Mouse (Mus musculus) liver, embryonic 13.5 days (tissue): ENCODE results near the gene Abca7. TPM values are rescaled to one million over a fixed set of nuclear protein-coding genes. Genes with fewer than 3 reads are reported as not detected.
A peak's percentile ranks its signal among the peaks of the same experiment; 100 is the strongest.

Source experiments
- ATAC-seq: fragments of 200-750 bp; cut with Nextera tagmentation; 2 replicates; pipeline ENCODE4 v1.8.0; 2017; ENCODE audit warnings: low read depth, mild to moderate bottlenecking, moderate number of reproducible peaks, moderate library complexity
- DNase-seq: peaks from one replicate; pipeline ENCODE4 v3.0.0; 2022
- H3K27ac ChIP-seq: fragments of 300-500 bp; sonication (generic); 2 replicates; pipeline ENCODE4 v1.5.1; 2015; ENCODE audit warnings: moderate library complexity, mild to moderate bottlenecking, inconsistent platforms
- H3K27me3 ChIP-seq: fragments of 300-500 bp; sonication (generic); 2 replicates; pipeline ENCODE4 v1.6.1; 2015; ENCODE audit warnings: mild to moderate bottlenecking, inconsistent platforms
- H3K36me3 ChIP-seq: fragments of 300-500 bp; sonication (generic); 2 replicates; pipeline ENCODE4 v1.6.1; 2015; ENCODE audit warnings: mild to moderate bottlenecking, inconsistent platforms
- H3K4me1 ChIP-seq: fragments of 300-500 bp; sonication (generic); replicated peaks from 2 replicates; pipeline ENCODE4 v1.6.1; 2015; ENCODE audit warnings: inconsistent platforms
- H3K4me2 ChIP-seq: fragments of 300-500 bp; sonication (generic); 2 replicates; pipeline ENCODE4 v1.6.1; 2015; ENCODE audit warnings: inconsistent platforms, mild to moderate bottlenecking, moderate library complexity
- H3K4me3 ChIP-seq: fragments of 300-500 bp; sonication (generic); replicated peaks from 2 replicates; pipeline ENCODE4 v1.5.1; 2015; ENCODE audit warnings: mild to moderate bottlenecking, inconsistent platforms
- H3K9ac ChIP-seq: fragments of 300-500 bp; sonication (generic); 2 replicates; pipeline ENCODE4 v1.6.1; 2015; ENCODE audit warnings: mild to moderate bottlenecking, inconsistent platforms
- H3K9me3 ChIP-seq: fragments of 300-500 bp; sonication (generic); replicated peaks from 2 replicates; pipeline ENCODE4 v1.6.1; 2016; ENCODE audit warnings: inconsistent platforms
- WGBS: fragments of 180-500 bp; shearing (Covaris S2); methylation state at CpG from one replicate; pipeline ENCODE4 v1.1.7; 2015; ENCODE audit not compliant: insufficient replicate concordance; 5-methylcytosine and 5-hydroxymethylcytosine counted together
- polyA plus RNA-seq: library from polyadenylated mRNA; unstranded; fragments of >200 nt; fragmentation: Nextera tagmentation; extraction: Ambion mirVana; gene quantifications from 2 replicates; pipeline ENCODE4 v1.2.1, GENCODE M21; 2015

The Abca7 gene
- polyA plus RNA-seq, 1 experiment from 2014 or later: 6.3 TPM

DNA sequence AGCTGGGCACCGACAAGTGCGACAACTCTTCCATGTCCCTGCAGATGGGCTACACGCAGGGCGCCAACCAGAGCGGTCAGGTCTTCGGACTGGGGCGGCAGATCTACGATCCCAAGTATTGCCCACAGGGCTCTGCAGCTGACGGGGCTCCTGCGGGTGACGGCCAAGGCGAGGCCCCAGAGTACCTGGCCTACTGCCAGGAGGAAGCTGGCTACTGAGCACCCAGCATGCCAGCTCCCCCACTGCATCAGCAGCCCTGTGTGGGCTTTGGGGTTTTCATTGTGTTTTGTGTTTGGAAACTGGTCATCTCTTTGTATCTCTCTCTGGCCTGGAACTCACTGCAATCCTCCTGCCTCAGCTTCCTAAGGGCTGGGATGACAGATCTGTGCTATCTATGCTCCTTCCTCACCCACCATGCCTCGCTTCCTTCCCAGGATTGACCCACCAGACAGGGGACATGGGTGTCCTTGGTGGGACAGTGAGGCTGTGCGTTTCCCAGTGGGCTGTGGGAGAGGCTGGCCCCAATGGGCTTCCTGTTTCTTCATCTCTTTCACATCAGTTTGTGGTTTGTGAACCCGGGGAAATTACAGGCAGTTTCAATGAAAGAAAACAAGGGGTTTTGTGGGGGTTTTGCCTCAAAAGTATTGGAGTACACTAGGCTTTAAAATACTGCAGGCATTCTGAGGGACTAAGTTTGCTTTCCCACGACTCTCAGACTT lies 1.7 kb upstream of the Abca7 start:
- Histone ChIP-seq H3K27ac (peak overlapping the region; percentile 60), H3K4me3 (no peak overlapping the region), H3K9me3 (peaks cover 8% of the 10 kb centered on the region; the same call in 1 of the 2 replicates), H3K36me3 (peaks cover 49% of the 10 kb centered on the region), H3K27me3 (peaks cover 10% of the 10 kb centered on the region), H3K9ac (0 out of 2 replicates have a peak overlapping the region, but pooled peaks have one; percentile 20), H3K4me2 (no peak overlapping the region), H3K4me1 (peaks cover 63% of the 10 kb centered on the region)
- WGBS: 64% methylated on average over 16 of the region's 16 CpGs
- DNase-seq (no peak), ATAC-seq (no peak)

DNA sequence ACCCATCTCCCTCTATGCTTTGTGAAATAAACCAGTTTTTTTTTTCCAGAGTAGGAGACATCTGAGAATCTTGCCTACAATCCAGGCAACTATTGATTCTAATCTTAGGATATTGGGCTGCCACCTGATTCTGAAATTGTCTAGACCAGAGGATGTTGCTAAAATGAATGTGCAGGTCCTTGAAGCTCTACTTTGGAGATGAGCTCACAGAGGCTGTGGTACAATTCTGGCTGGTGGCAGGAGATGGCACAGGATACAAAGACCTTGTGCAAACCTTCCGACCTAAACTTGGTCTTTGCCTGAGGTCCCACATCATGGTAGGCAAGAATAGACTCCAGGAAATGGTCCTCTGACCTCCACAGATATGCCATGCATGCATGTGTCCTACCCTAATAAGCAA lies 658 bp upstream of the Abca7 start:
- WGBS: 34% methylated on average over 1 of the region's 1 CpGs
- no peak for ATAC-seq
- Histone ChIP-seq H3K27ac (peak overlapping the region; percentile 60), H3K9ac (no peak overlapping the region), H3K36me3 (peaks cover 60% of the 10 kb centered on the region), H3K4me1 (peaks cover 67% of the 10 kb centered on the region), H3K4me2 (peak overlapping the region; percentile 15; the same call in 1 of the 2 replicates), H3K27me3 (0 out of 2 replicates have a peak, but pooled peaks cover 3% of the 10 kb centered on the region), H3K4me3 (0 out of 2 replicates have a peak overlapping the region, but pooled peaks have one; percentile 72), H3K9me3 (peaks cover 8% of the 10 kb centered on the region; the same call in 1 of the 2 replicates)
- no peak for DNase-seq

DNA sequence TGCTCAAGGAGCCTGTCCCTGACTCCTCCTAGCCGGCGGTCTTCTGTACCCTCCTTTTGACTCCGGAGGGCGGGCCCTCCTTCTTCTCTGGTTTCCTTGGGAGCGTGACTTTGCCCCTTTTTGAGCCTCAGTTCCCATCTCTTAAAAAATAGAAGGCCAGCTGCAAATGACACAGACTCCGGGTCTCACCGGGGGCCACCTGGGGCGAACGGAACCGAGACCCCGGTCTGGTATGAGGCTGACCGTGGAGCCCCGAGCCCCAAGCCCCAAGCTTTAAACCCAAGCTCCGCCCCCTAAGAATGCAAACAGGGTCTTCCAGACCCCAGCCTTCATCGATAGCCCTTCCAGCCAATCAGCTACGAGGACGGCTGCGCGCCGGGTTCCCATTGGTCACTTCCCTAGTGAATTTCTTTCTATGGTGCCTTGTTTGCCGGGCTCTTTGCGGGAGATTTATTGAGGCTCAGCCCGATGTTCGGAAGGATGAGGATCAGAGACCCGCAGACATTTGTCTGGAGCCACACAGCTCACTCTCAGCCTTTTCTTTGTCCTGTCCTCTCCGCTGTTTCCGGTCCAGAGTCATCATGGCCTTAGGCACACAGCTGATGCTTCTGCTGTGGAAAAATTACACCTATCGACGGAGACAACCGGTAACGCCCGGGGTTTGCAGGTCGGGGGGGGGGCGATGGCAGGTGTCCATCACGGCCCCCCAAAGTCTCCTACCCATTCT lies 903 bp downstream of the Abca7 start:
- DNase-seq (peak; percentile 83), ATAC-seq (peak; percentile 77)
- Histone ChIP-seq H3K36me3 (peaks cover 61% of the 10 kb centered on the region), H3K4me2 (peak overlapping the region; percentile 85), H3K9me3 (peaks cover under 1% of the 10 kb centered on the region; the same call in 1 of the 2 replicates), H3K9ac (peak overlapping the region; percentile 84), H3K4me3 (peak overlapping the region; percentile 72), H3K27me3 (peaks cover 5% of the 10 kb centered on the region; the same call in 1 of the 2 replicates), H3K4me1 (peaks cover 76% of the 10 kb centered on the region), H3K27ac (peak overlapping the region; percentile 95)
- under 1% methylated on average over 35 of the region's 35 CpGs for WGBS

DNA sequence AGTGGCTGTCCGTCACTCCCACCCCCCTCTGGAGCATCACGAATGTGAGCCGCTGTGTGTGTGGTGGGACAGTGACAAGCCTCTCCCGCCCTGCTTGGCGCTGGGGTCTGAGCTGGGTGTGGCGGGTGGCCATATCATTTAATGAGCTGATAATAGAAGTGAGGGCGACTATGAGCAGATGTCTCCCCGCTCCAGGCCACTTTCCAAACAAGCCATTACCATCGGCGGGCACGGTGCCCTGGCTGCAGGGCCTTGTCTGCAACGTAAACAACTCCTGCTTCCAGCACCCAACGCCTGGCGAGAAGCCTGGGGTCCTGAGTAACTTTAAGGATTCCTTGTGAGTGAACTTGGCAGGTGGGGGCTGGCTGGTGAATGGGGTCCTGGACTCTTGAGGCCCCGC lies 1.5 kb downstream of the Abca7 start:
- H3K9ac ChIP-seq: peak overlapping the region; percentile 84
- WGBS: 17% methylated on average over 15 of the region's 15 CpGs
- H3K4me1 ChIP-seq: peaks cover 83% of the 10 kb centered on the region
- no peaks in the 10 kb centered on the region for H3K9me3 ChIP-seq
- peaks cover 61% of the 10 kb centered on the region for H3K36me3 ChIP-seq
- peak overlapping the region; percentile 95 for H3K27ac ChIP-seq
- ATAC-seq (peak; percentile 30), DNase-seq (no peak)
- peaks cover 6% of the 10 kb centered on the region; the same call in 1 of the 2 replicates for H3K27me3 ChIP-seq
- peak overlapping the region; percentile 72 for H3K4me3 ChIP-seq
- peak overlapping the region; percentile 85 for H3K4me2 ChIP-seq

DNA sequence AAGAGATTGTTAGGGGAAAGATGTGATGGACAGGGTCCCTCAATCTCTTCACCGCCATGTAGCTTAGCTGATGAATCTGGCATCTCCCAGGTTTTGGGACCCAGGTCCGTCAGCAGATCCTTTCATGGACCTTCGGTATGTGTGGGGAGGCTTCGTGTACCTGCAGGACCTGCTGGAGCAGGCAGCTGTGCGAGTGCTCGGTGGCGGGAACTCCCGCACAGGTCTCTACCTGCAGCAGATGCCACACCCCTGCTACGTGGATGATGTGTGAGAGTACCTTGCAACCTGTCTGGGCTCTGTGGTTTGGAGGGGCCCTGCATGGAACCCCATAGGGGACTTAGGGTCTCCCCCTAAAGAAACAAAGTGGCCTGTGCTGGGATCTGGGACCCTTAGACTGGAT lies 5.7 kb downstream of the Abca7 start:
- ATAC-seq: no peak
- Histone ChIP-seq H3K27ac (no peak overlapping the region), H3K4me1 (peaks cover 74% of the 10 kb centered on the region), H3K9me3 (no peaks in the 10 kb centered on the region), H3K9ac (no peak overlapping the region), H3K36me3 (peaks cover 73% of the 10 kb centered on the region), H3K4me2 (no peak overlapping the region), H3K27me3 (peaks cover 9% of the 10 kb centered on the region; the same call in 1 of the 2 replicates), H3K4me3 (no peak overlapping the region)
- WGBS: 85% methylated on average over 9 of the region's 9 CpGs
- no peak for DNase-seq

DNA sequence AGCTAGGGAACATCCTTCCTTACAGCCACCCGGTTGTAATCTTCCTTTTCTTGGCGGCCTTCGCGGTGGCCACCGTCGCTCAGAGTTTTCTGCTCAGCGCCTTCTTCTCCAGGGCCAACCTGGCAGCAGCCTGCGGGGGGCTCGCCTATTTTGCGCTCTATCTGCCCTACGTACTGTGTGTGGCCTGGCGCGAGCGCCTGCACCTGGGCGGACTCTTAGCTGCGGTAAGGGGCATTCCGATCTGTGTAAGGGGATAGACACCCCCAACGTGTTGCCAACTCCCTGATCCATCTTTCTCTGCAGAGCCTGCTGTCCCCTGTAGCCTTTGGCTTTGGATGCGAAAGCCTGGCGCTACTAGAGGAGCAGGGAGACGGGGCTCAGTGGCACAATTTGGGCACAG lies 6.5 kb downstream of the Abca7 start:
- H3K4me2 ChIP-seq: peak overlapping the region; percentile 33
- peak overlapping the region; percentile 28; the same call in 1 of the 2 replicates for H3K9ac ChIP-seq
- no peak for ATAC-seq

DNA sequence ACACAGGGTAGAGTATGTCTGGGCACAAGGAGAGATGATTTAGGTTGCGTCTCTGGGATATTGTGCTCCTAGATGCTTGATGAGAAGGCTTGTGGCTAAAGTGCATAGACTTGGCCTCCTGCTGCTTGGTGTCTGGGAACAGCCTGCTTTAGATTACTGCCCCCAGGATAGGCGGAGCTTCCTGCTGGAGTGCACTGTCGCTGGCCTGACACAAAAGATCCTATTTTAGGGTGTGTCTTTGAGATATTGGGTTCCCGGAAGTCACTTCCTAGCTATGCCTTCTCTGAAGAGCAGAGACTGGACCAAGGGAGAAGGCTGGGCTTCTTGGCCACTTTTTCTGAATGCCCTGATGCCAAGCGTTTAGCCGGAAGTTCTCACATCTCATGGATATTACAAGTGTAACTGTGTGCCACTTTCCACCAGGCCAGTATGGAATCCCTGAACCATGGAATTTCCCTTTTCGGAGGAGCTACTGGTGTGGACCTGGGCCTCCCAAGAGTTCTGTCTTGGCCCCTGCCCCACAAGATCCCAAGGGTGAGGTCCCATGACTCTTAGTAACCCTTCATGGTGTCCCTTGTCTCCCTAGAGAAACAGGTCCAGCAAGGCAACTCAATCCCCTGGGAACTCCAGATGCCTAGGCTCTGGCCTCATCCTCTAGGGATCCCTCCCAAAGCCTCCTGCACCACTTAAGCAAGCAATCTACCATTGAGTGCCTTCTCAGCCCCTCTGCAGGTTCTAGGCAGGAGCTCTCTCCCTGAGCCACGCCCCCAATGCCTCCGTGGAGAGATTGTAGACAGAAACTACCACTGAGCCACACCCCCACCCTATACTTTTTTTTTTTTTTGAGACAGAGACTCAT lies 7.3 kb downstream of the Abca7 start:
- Histone ChIP-seq H3K27me3 (peaks cover 9% of the 10 kb centered on the region; the same call in 1 of the 2 replicates), H3K27ac (peak overlapping the region; percentile 62), H3K9me3 (no peaks in the 10 kb centered on the region), H3K9ac (peak overlapping the region; percentile 28; the same call in 1 of the 2 replicates), H3K4me3 (no peak overlapping the region; the same call in 1 of the 2 replicates), H3K4me2 (peak overlapping the region; percentile 33), H3K36me3 (peaks cover 85% of the 10 kb centered on the region), H3K4me1 (peaks cover 61% of the 10 kb centered on the region)
- ATAC-seq (peak; percentile 59), DNase-seq (peak; percentile 58)
- WGBS: 35% methylated on average over 9 of the region's 9 CpGs

More for the DNA sequence above, 6.5 kb downstream of the Abca7 start:
- H3K4me3 ChIP-seq: no peak overlapping the region
- no peak for DNase-seq
- peaks cover 69% of the 10 kb centered on the region for H3K4me1 ChIP-seq
- peak overlapping the region; percentile 62 for H3K27ac ChIP-seq
- H3K9me3 ChIP-seq: no peaks in the 10 kb centered on the region
- H3K27me3 ChIP-seq: peaks cover 9% of the 10 kb centered on the region; the same call in 1 of the 2 replicates
- H3K36me3 ChIP-seq: peaks cover 82% of the 10 kb centered on the region
- WGBS: 63% methylated on average over 21 of the region's 21 CpGs

DNA sequence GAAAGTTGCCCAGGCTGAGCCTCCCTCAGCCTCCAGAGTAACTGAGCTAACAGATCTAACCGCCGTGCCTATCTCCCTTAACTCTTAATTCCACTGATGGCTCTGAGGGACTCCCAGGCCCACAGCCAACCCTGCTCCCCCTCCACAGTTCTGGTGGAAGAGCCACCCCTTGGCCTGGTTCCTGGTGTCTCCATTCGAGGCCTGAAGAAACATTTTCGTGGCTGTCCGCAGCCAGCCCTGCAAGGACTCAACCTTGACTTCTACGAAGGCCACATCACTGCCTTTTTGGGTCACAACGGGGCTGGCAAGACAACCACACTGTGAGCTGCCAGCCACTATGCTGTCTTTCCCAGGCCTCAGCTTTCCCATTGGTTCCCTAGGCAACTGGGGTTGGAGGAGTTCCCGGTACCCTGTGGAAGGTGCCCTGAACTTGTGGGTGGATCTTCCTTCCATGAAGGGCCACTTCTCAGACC lies 8.0 kb downstream of the Abca7 start:
- 67% methylated on average over 8 of the region's 8 CpGs for WGBS
- H3K27me3 ChIP-seq: peaks cover 9% of the 10 kb centered on the region; the same call in 1 of the 2 replicates
- no peak overlapping the region for H3K27ac ChIP-seq
- H3K4me3 ChIP-seq: no peak overlapping the region
- peaks cover 55% of the 10 kb centered on the region for H3K4me1 ChIP-seq
- H3K9ac ChIP-seq: no peak overlapping the region
- no peak overlapping the region; the same call in 1 of the 2 replicates for H3K4me2 ChIP-seq
- DNase-seq (no peak), ATAC-seq (no peak)
- peaks cover 85% of the 10 kb centered on the region for H3K36me3 ChIP-seq
- H3K9me3 ChIP-seq: no peaks in the 10 kb centered on the region

DNA sequence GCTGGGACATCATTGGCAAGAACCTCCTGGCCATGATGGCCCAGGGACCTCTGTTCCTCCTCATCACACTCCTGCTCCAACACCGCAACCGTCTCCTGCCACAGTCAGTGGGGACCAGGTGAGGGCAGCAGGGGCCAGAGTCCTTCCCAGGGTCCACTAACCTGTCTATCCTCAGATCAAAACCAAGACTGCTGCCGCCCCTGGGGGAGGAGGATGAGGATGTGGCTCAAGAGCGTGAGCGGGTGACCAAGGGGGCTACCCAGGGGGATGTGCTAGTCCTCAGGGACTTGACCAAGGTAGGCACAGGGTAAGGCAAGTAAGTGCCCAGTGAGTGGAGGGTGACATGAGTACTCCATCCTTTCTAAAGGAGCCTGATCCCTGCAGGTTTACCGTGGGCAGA lies 15.4 kb downstream of the Abca7 start:
- DNase-seq: no peak
- peaks cover 19% of the 10 kb centered on the region for H3K27me3 ChIP-seq

DNA sequence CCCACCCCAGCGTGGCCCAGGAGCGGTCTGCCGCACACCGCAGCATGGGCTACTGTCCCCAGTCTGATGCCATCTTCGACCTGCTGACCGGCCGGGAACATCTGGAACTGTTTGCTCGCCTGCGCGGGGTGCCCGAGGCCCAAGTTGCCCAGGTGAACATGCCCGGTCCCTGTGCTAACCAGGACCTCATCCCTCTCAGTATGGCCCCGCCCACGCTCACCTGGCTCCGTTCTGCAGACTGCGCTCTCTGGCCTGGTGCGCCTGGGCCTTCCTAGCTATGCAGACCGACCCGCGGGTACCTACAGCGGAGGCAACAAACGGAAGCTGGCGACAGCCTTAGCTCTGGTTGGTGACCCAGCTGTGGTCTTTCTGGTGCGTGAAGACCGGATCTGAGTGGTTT lies 17.3 kb downstream of the Abca7 start:
- peaks cover 15% of the 10 kb centered on the region for H3K9me3 ChIP-seq
- H3K27ac ChIP-seq: no peak overlapping the region
- ATAC-seq: no peak
- no peak for DNase-seq
- H3K27me3 ChIP-seq: peaks cover 19% of the 10 kb centered on the region
- no peak overlapping the region for H3K4me3 ChIP-seq
- H3K4me1 ChIP-seq: peaks cover 49% of the 10 kb centered on the region
- no peak overlapping the region for H3K9ac ChIP-seq
- WGBS: 77% methylated on average over 25 of the region's 25 CpGs
- H3K36me3 ChIP-seq: peaks cover 72% of the 10 kb centered on the region
- H3K4me2 ChIP-seq: no peak overlapping the region

More for the DNA sequence above, 15.4 kb downstream of the Abca7 start:
- no peak overlapping the region for H3K4me2 ChIP-seq
- no peak overlapping the region for H3K4me3 ChIP-seq
- no peak for ATAC-seq
- peaks cover 91% of the 10 kb centered on the region for H3K36me3 ChIP-seq
- no peak overlapping the region for H3K9ac ChIP-seq
- H3K4me1 ChIP-seq: peaks cover 32% of the 10 kb centered on the region
- 92% methylated on average over 6 of the region's 6 CpGs for WGBS
- H3K9me3 ChIP-seq: peaks cover 15% of the 10 kb centered on the region
- H3K27ac ChIP-seq: no peak overlapping the region
